Mouse (Mus musculus): ENCODE measurements at regions not wholly inside any gene's neighbourhood (a gene's known extent, or its start where the extent isn't known, plus 50 kb on each side); places are given as distances from the start of the nearest gene placed in this dataset.

- POLR2A ChIA-PET: no interaction called here
These were observed 248.3 kb downstream of the Nr2f2 start for GRCm38 (mm10) chr7:70117930-70118922.

DNA sequence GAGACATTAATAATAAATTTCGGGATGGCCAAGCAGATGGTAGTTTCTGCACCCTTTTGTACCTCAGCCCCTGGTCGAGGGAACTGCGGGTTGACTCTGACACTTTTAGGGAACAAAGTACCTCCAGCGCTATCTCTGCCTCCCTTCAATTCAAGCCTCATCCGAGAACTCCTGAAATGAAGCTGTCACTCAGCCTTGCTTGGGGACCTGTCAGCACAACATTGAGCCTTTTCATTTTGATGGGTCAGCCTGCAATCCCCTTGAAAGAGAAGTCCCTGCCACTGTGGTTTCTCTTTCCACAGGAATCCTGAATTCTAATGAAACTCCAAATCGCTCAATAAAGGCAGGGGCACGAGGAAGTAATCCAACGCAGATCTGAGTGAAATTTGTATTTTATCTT, 257.5 kb downstream of the Nr2f2 start:
- ChIA-PET CTCF (no interaction called here), POLR2A (no interaction called here)
- no peak for DNase-seq (ENCODE audit: low read depth, low spot score)
- no peaks in the 10 kb centered on the region for H3K27me3 ChIP-seq
- ATAC-seq: no peak
- in situ Hi-C loops (cut with MboI; ENCODE audit: low pct_unique_long_range_greater_than_20kb): loop anchor here (25.0 kb wide), 1 partner anchor 622 kb away; no protein-coding TSS in a partner anchor
- no peak for TF ChIP-seq CTCF (IDR thresholded peaks at IDR 0.05)

More at GRCm38 (mm10) chr7:70117930-70118922, 248.3 kb downstream of the Nr2f2 start:
- H3K27me3 ChIP-seq: no peaks in the 10 kb centered on the region
- ATAC-seq (no peak), DNase-seq (ENCODE audit: low read depth, low spot score) (no peak)
- in situ Hi-C loops (cut with MboI; ENCODE audit: low pct_unique_long_range_greater_than_20kb): loop anchor here (25.0 kb wide), 1 partner anchor 631 kb away; no protein-coding TSS in a partner anchor
- TF ChIP-seq CTCF (IDR thresholded peaks at IDR 0.05): peak; percentile 28
- CTCF ChIA-PET: interaction anchor here (1.2 kb wide), 1 partner anchor 10 kb away, joined by 5 read pairs; no protein-coding TSS in a partner anchor

GRCm38 (mm10) chr7:70105024-70105423, 261.5 kb downstream of the Nr2f2 start:
- DNase-seq (ENCODE audit: low read depth, low spot score) (no peak), ATAC-seq (no peak)
- no peak for TF ChIP-seq CTCF (IDR thresholded peaks at IDR 0.05)
- CTCF ChIA-PET: no interaction called here
- in situ Hi-C loops (cut with MboI; ENCODE audit: low pct_unique_long_range_greater_than_20kb): loop anchor here (25.0 kb wide), 1 partner anchor 618 kb away; no protein-coding TSS in a partner anchor
- H3K27me3 ChIP-seq: no peaks in the 10 kb centered on the region
- POLR2A ChIA-PET: interaction anchor here (0.7 kb wide), 1 partner anchor 112 kb away, joined by 3 read pairs; no protein-coding TSS in a partner anchor

DNA sequence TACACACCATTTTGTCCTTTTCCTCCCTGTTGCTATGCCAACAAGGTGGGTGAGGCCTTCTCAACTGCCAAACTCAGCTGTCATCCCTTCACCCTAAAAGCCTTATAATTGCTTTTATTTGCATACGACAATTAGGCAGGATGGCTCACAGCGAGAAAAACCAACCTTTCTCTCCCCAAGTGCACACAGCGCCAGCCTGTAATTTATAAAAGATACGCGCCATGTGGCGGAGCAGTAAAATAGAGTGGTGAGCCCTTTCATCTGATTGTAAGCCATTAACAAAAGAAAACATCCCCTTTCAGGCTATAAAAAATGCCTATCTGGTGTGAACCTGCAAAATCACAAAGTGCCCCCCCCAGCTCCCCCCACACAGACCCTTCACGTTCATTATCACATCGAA, 262.0 kb downstream of the Nr2f2 start:
- TF ChIP-seq CTCF (IDR thresholded peaks at IDR 0.05): no peak
- CTCF ChIA-PET: no interaction called here
- in situ Hi-C loops (cut with MboI; ENCODE audit: low pct_unique_long_range_greater_than_20kb): loop anchor here (25.0 kb wide), 1 partner anchor 617 kb away; no protein-coding TSS in a partner anchor
- DNase-seq (ENCODE audit: low read depth, low spot score): no peak
- POLR2A ChIA-PET: interaction anchor here (0.7 kb wide), 1 partner anchor 111 kb away, joined by 3 read pairs; no protein-coding TSS in a partner anchor
- ATAC-seq: no peak
- no peaks in the 10 kb centered on the region for H3K27me3 ChIP-seq

- in situ Hi-C loops (cut with MboI; ENCODE audit: low pct_unique_long_range_greater_than_20kb): loop anchor here (25.0 kb wide), 1 partner anchor 616 kb away; no protein-coding TSS in a partner anchor
- ChIA-PET POLR2A (interaction anchor here (0.6 kb wide), 1 partner anchor 17 kb away, joined by 3 read pairs; no protein-coding TSS in a partner anchor), CTCF (no interaction called here)
- ATAC-seq (no peak), DNase-seq (ENCODE audit: low read depth, low spot score) (no peak)
- no peaks in the 10 kb centered on the region for H3K27me3 ChIP-seq
- no peak for TF ChIP-seq CTCF (IDR thresholded peaks at IDR 0.05)
These were observed 262.9 kb downstream of the Nr2f2 start for GRCm38 (mm10) chr7:70103680-70104079.

GRCm38 (mm10) chr7:70099001-70099400, 267.5 kb downstream of the Nr2f2 start:
- ChIA-PET POLR2A (no interaction called here), CTCF (interaction anchor here (1.1 kb wide), 1 partner anchor 12 kb away, joined by 4 read pairs; no protein-coding TSS in a partner anchor)
- no peak for ATAC-seq
- H3K27me3 ChIP-seq: no peaks in the 10 kb centered on the region
- in situ Hi-C loops (cut with MboI; ENCODE audit: low pct_unique_long_range_greater_than_20kb): no loop called here
- no peak for DNase-seq (ENCODE audit: low read depth, low spot score)
- TF ChIP-seq CTCF (IDR thresholded peaks at IDR 0.05): no peak

- ChIA-PET POLR2A (no interaction called here), CTCF (no interaction called here)
- no peaks in the 10 kb centered on the region for H3K27me3 ChIP-seq
- TF ChIP-seq CTCF (IDR thresholded peaks at IDR 0.05): no peak
- in situ Hi-C loops (cut with MboI; ENCODE audit: low pct_unique_long_range_greater_than_20kb): no loop called here
- DNase-seq (ENCODE audit: low read depth, low spot score) (no peak), ATAC-seq (no peak)
These were observed 272.4 kb downstream of the Nr2f2 start for GRCm38 (mm10) chr7:70093916-70094784.

DNA sequence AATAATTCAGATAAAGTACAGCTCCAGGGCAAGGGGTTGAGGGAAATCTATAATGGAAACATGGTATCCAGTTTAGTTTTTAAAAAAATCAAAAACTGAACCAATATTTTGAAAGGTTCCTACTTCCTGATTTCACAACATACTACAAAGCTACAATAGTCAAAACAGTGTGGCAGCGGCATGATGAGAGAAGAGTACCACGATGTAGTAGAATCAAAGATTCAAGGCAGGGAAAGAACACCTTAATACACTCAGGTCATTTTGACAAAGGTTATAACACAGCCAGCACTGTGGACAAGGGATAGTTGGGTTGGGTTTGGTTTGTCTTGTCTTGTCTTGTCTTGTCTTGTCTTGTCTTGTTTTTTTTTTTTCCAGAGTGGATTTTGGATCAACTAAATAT, 274.4 kb downstream of the Nr2f2 start:
- TF ChIP-seq CTCF (IDR thresholded peaks at IDR 0.05): no peak
- in situ Hi-C loops (cut with MboI; ENCODE audit: low pct_unique_long_range_greater_than_20kb): no loop called here
- ChIA-PET POLR2A (no interaction called here), CTCF (no interaction called here)
- H3K27me3 ChIP-seq: no peaks in the 10 kb centered on the region
- no peak for ATAC-seq
- no peak for DNase-seq (ENCODE audit: low read depth, low spot score)

DNA sequence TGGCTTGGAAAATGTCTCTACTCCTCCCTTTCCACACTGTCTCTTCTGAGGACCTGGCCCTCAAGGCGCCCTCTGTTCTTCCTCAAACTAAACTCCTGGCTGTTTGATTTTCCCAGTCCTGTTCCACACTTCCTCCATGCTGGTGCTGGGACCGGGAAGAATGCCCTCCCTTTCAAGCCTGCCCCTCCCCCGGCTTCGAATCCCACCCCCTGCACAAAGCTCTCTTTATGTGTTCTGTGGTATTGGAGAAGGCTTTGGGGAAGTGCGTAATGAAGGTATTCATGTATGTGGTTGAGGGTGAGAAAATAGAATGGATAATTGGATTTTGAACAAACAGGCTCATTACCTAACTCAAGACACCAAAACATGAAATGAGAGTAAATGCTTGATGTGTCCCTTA, 277.4 kb downstream of the Nr2f2 start:
- ChIA-PET CTCF (interaction anchor here (0.6 kb wide), 1 partner anchor 12 kb away, joined by 3 read pairs; no protein-coding TSS in a partner anchor), POLR2A (no interaction called here)
- ATAC-seq (no peak), DNase-seq (ENCODE audit: low read depth, low spot score) (no peak)
- in situ Hi-C loops (cut with MboI; ENCODE audit: low pct_unique_long_range_greater_than_20kb): no loop called here
- no peak for TF ChIP-seq CTCF (IDR thresholded peaks at IDR 0.05)
- no peaks in the 10 kb centered on the region for H3K27me3 ChIP-seq

DNA sequence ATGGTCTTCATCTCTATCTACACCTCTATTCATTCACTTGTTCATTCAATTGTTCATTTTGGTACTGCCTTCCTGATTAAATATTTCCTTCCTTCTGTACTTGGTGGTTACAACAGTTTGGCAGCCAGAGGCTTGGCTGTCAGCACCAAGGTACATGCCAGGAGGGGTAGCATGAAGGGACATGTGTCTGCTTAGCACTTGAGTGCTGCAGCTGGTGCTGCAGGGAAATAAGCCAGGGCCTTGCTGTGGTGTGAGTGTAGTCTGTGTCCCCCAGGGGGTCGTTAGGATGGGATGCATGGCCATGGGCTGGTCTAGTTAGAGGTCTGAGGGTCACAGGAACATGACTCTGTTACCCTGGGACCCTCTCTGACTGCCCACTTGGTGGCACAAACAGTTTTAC, 296.9 kb downstream of the Nr2f2 start:
- ChIA-PET POLR2A (interaction anchor here (0.6 kb wide), 1 partner anchor 71 kb away, joined by 5 read pairs; no protein-coding TSS in a partner anchor), CTCF (interaction anchor here (1.0 kb wide), 1 partner anchor 11 kb away, joined by 3 read pairs; no protein-coding TSS in a partner anchor)
- no peak for TF ChIP-seq CTCF (IDR thresholded peaks at IDR 0.05)
- no peaks in the 10 kb centered on the region for H3K27me3 ChIP-seq
- ATAC-seq: no peak
- in situ Hi-C loops (cut with MboI; ENCODE audit: low pct_unique_long_range_greater_than_20kb): no loop called here
- no peak for DNase-seq (ENCODE audit: low read depth, low spot score)

All from Patski (cell line).